Mouse (Mus musculus) heart, postnatal 0 days (tissue): ENCODE data around the gene Zfp777.

Experiments
- CTCF ChIP-seq: IDR thresholded peaks from 2 replicates; pipeline ENCODE4 v1.5.1; 2016; ENCODE audit warnings: antibody characterized with exemption, control low read depth, low read depth
- EP300 ChIP-seq: IDR thresholded peaks from 2 replicates; pipeline ENCODE4 v1.6.1; 2016; ENCODE audit warnings: antibody characterized with exemption, low read depth

- TF ChIP-seq CTCF (no peak), EP300 (no peak)
Measured at GRCm38 (mm10) chr6:48024994-48025345, 23.7 kb downstream of the Zfp777 start.
